Mouse (Mus musculus) bone marrow macrophage, adult 2 months (primary cell): ENCODE results near the gene Gm20388.

Experiments
- CTCF ChIP-seq: IDR thresholded peaks from 2 replicates; pipeline ENCODE4 v1.5.1; 2012; ENCODE audit warnings: low read depth, mild to moderate bottlenecking, low read length, moderate library complexity
- POLR2A ChIP-seq: IDR thresholded peaks from 2 replicates; pipeline ENCODE4 v1.6.1; 2012; ENCODE audit warnings: mild to moderate bottlenecking, low read depth, low read length, borderline replicate concordance

DNA sequence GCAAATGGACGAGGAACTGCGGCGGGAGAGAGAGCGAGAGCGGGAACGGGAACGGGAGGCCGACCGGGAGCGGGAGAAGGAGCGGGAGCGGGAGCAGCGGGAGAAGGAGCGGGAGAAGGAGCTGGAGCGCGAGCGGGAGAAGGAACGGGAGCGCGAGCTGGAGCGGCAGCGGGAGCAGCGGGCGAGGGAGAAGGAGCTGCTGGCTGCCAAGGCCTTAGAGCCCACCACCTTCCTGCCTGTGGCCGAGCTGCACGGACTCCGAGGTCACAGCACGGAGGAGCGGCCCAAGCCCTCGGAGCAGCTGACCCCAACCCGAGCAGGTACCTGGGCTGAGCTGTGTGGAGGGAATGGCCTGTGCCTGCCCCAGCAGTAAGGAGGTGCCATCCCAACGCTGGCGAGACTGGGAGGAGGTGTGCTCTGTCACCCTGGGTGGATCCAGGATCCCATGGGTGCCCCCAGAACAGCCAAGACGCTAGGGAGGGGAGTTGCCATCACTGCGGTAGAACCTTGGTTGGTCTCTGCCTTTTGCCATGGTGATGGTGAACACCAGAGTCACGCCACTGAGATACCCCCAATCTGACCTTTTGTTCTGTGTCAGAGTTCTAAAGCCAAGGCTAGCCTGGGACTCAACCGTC is 657.6 kb downstream of the Gm20388 start:
- no peak for TF ChIP-seq CTCF
- no peak for TF ChIP-seq POLR2A
